Mouse (Mus musculus): ENCODE data around the gene Trpc1. TPM values are rescaled to one million over a fixed set of nuclear protein-coding genes. Genes with fewer than 3 reads are reported as not detected.

Trpc1 gene
- polyA plus RNA-seq, 1 experiment: 0.30 TPM

GRCm38 (mm10) chr9:95696581-95696980 is 53.6 kb downstream of the Trpc1 start:
- H3K79me2 ChIP-seq (ENCODE audit: control insufficient read depth, insufficient read depth): no peaks in the 10 kb centered on the region
- no peaks in the 10 kb centered on the region for H3K27me3 ChIP-seq (ENCODE audit: control insufficient read depth, insufficient read depth, insufficient read length)
- peaks cover 38% of the 10 kb centered on the region for H3K36me3 ChIP-seq (ENCODE audit: control insufficient read depth, insufficient read depth)
- H3ac ChIP-seq (ENCODE audit: control insufficient read depth, insufficient read length, low read depth): no peak overlapping the region
- H3K79me3 ChIP-seq (ENCODE audit: low read depth): no peaks in the 10 kb centered on the region
- H3K4me3 ChIP-seq (ENCODE audit: insufficient read depth, poor library complexity, severe bottlenecking): no peak overlapping the region
- TF ChIP-seq MAX (IDR thresholded peaks at IDR 0.05) (no peak), MYOD1 (IDR thresholded peaks at IDR 0.05; ENCODE audit: control insufficient read depth, insufficient read length, low read depth) (no peak), USF1 (IDR thresholded peaks at IDR 0.05; ENCODE audit: low read depth) (no peak), FOSL1 (IDR thresholded peaks at IDR 0.05; ENCODE audit: insufficient read depth, low read length, poor library complexity, severe bottlenecking) (no peak), CTCF (IDR thresholded peaks at IDR 0.05; ENCODE audit: control insufficient read depth, insufficient read depth, insufficient read length) (no peak), MYOG (IDR thresholded peaks at IDR 0.05; ENCODE audit: control insufficient read depth, extremely low read depth, insufficient read length) (no peak), CEBPB (IDR thresholded peaks at IDR 0.05; ENCODE audit: low read depth) (no peak)

DNA sequence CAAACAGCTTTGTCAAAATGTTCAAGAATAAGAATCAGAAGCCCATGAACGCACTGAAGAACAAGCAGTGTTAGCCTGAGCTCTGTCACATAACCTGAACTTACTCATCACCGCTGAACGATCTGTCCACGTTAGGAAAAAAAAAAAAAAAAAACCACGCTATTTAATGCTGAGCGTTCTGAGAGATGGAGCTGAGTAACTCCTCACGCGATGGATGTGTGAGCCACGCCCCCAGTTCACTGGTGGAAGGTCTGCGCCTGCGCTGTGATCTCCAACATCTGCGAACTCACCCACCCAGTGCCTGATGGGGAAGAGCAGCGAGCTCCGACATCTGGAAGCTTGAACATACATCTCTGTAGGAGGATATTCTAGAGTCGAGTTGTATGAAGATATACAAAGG is 55.2 kb downstream of the Trpc1 start:
- H3ac ChIP-seq (ENCODE audit: control insufficient read depth, insufficient read length, low read depth): no peak overlapping the region
- no peak for TF ChIP-seq CTCF (IDR thresholded peaks at IDR 0.05; ENCODE audit: control insufficient read depth, insufficient read depth, insufficient read length)
- TF ChIP-seq MYOG (IDR thresholded peaks at IDR 0.05; ENCODE audit: control insufficient read depth, extremely low read depth, insufficient read length): no peak
- TF ChIP-seq MYOD1 (IDR thresholded peaks at IDR 0.05; ENCODE audit: control insufficient read depth, insufficient read length, low read depth): no peak
- TF ChIP-seq FOSL1 (IDR thresholded peaks at IDR 0.05; ENCODE audit: insufficient read depth, low read length, poor library complexity, severe bottlenecking): no peak
- no peak for TF ChIP-seq USF1 (IDR thresholded peaks at IDR 0.05; ENCODE audit: low read depth)
- no peak for TF ChIP-seq CEBPB (IDR thresholded peaks at IDR 0.05; ENCODE audit: low read depth)
- no peak for TF ChIP-seq MAX (IDR thresholded peaks at IDR 0.05)
- no peaks in the 10 kb centered on the region for H3K79me2 ChIP-seq (ENCODE audit: control insufficient read depth, insufficient read depth)
- no peak overlapping the region for H3K4me3 ChIP-seq (ENCODE audit: insufficient read depth, poor library complexity, severe bottlenecking)
- no peaks in the 10 kb centered on the region for H3K27me3 ChIP-seq (ENCODE audit: control insufficient read depth, insufficient read depth, insufficient read length)
- H3K79me3 ChIP-seq (ENCODE audit: low read depth): no peaks in the 10 kb centered on the region
- H3K36me3 ChIP-seq (ENCODE audit: control insufficient read depth, insufficient read depth): peaks cover 45% of the 10 kb centered on the region

- TF ChIP-seq MYOG (IDR thresholded peaks at IDR 0.05; ENCODE audit: control insufficient read depth, extremely low read depth, insufficient read length) (no peak), MYOD1 (IDR thresholded peaks at IDR 0.05; ENCODE audit: control insufficient read depth, insufficient read length, low read depth) (no peak), MAX (IDR thresholded peaks at IDR 0.05) (no peak), USF1 (IDR thresholded peaks at IDR 0.05; ENCODE audit: low read depth) (no peak), FOSL1 (IDR thresholded peaks at IDR 0.05; ENCODE audit: insufficient read depth, low read length, poor library complexity, severe bottlenecking) (no peak), CEBPB (IDR thresholded peaks at IDR 0.05; ENCODE audit: low read depth) (no peak), CTCF (IDR thresholded peaks at IDR 0.05; ENCODE audit: control insufficient read depth, insufficient read depth, insufficient read length) (no peak)
- no peak overlapping the region for H3ac ChIP-seq (ENCODE audit: control insufficient read depth, insufficient read length, low read depth)
- no peaks in the 10 kb centered on the region for H3K27me3 ChIP-seq (ENCODE audit: control insufficient read depth, insufficient read depth, insufficient read length)
- H3K79me3 ChIP-seq (ENCODE audit: low read depth): no peaks in the 10 kb centered on the region
- peaks cover 49% of the 10 kb centered on the region for H3K36me3 ChIP-seq (ENCODE audit: control insufficient read depth, insufficient read depth)
- H3K79me2 ChIP-seq (ENCODE audit: control insufficient read depth, insufficient read depth): no peaks in the 10 kb centered on the region
- no peak overlapping the region for H3K4me3 ChIP-seq (ENCODE audit: insufficient read depth, poor library complexity, severe bottlenecking)
Observed at GRCm38 (mm10) chr9:95694526-95694925, 55.6 kb downstream of the Trpc1 start.

GRCm38 (mm10) chr9:95693528-95694100 is 56.6 kb downstream of the Trpc1 start:
- no peak overlapping the region for H3ac ChIP-seq (ENCODE audit: control insufficient read depth, insufficient read length, low read depth)
- TF ChIP-seq FOSL1 (IDR thresholded peaks at IDR 0.05; ENCODE audit: insufficient read depth, low read length, poor library complexity, severe bottlenecking): no peak
- TF ChIP-seq MYOD1 (IDR thresholded peaks at IDR 0.05; ENCODE audit: control insufficient read depth, insufficient read length, low read depth): no peak
- TF ChIP-seq CTCF (IDR thresholded peaks at IDR 0.05; ENCODE audit: control insufficient read depth, insufficient read depth, insufficient read length): no peak
- TF ChIP-seq USF1 (IDR thresholded peaks at IDR 0.05; ENCODE audit: low read depth): no peak
- no peak for TF ChIP-seq MAX (IDR thresholded peaks at IDR 0.05)
- no peak for TF ChIP-seq CEBPB (IDR thresholded peaks at IDR 0.05; ENCODE audit: low read depth)
- no peak for TF ChIP-seq MYOG (IDR thresholded peaks at IDR 0.05; ENCODE audit: control insufficient read depth, extremely low read depth, insufficient read length)
- H3K36me3 ChIP-seq (ENCODE audit: control insufficient read depth, insufficient read depth): peaks cover 56% of the 10 kb centered on the region
- H3K79me3 ChIP-seq (ENCODE audit: low read depth): no peaks in the 10 kb centered on the region
- H3K79me2 ChIP-seq (ENCODE audit: control insufficient read depth, insufficient read depth): no peaks in the 10 kb centered on the region
- no peaks in the 10 kb centered on the region for H3K27me3 ChIP-seq (ENCODE audit: control insufficient read depth, insufficient read depth, insufficient read length)
- no peak overlapping the region for H3K4me3 ChIP-seq (ENCODE audit: insufficient read depth, poor library complexity, severe bottlenecking)

DNA sequence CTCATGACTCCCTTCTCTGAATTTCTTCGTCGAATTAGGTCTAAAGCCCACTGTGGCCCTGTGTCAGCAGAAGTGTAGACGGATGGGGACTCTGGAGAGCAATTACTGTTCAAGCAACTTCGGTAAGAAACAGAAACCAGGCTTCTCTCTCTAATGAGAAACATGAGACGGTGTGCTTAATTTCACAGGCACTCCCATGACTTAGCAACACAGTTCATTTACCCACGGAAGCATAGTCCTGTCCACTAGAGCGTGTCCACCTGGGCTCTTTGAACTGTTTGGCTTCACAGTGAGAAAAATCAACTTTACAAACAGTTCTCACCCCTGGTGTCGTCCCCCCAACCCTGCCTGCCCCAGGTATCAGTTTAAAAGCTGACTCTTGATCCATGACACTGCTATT is 57.4 kb downstream of the Trpc1 start:
- H3K79me2 ChIP-seq (ENCODE audit: control insufficient read depth, insufficient read depth): no peaks in the 10 kb centered on the region
- H3ac ChIP-seq (ENCODE audit: control insufficient read depth, insufficient read length, low read depth): no peak overlapping the region
- H3K27me3 ChIP-seq (ENCODE audit: control insufficient read depth, insufficient read depth, insufficient read length): no peaks in the 10 kb centered on the region
- TF ChIP-seq MAX (IDR thresholded peaks at IDR 0.05): no peak
- no peak for TF ChIP-seq CTCF (IDR thresholded peaks at IDR 0.05; ENCODE audit: control insufficient read depth, insufficient read depth, insufficient read length)
- TF ChIP-seq USF1 (IDR thresholded peaks at IDR 0.05; ENCODE audit: low read depth): no peak
- no peak for TF ChIP-seq FOSL1 (IDR thresholded peaks at IDR 0.05; ENCODE audit: insufficient read depth, low read length, poor library complexity, severe bottlenecking)
- TF ChIP-seq CEBPB (IDR thresholded peaks at IDR 0.05; ENCODE audit: low read depth): no peak
- TF ChIP-seq MYOD1 (IDR thresholded peaks at IDR 0.05; ENCODE audit: control insufficient read depth, insufficient read length, low read depth): no peak
- TF ChIP-seq MYOG (IDR thresholded peaks at IDR 0.05; ENCODE audit: control insufficient read depth, extremely low read depth, insufficient read length): no peak
- H3K36me3 ChIP-seq (ENCODE audit: control insufficient read depth, insufficient read depth): peaks cover 61% of the 10 kb centered on the region
- H3K79me3 ChIP-seq (ENCODE audit: low read depth): no peaks in the 10 kb centered on the region
- H3K4me3 ChIP-seq (ENCODE audit: insufficient read depth, poor library complexity, severe bottlenecking): no peak overlapping the region
